Mouse (Mus musculus): Measurements from ENCODE around the gene Met. TPM values are rescaled to one million over a fixed set of nuclear protein-coding genes. Genes with fewer than 3 reads are reported as not detected.

The Met gene
- total and polyA plus RNA-seq, 3 experiments = 0.13 to 0.53 (median 0.26) TPM

DNA sequence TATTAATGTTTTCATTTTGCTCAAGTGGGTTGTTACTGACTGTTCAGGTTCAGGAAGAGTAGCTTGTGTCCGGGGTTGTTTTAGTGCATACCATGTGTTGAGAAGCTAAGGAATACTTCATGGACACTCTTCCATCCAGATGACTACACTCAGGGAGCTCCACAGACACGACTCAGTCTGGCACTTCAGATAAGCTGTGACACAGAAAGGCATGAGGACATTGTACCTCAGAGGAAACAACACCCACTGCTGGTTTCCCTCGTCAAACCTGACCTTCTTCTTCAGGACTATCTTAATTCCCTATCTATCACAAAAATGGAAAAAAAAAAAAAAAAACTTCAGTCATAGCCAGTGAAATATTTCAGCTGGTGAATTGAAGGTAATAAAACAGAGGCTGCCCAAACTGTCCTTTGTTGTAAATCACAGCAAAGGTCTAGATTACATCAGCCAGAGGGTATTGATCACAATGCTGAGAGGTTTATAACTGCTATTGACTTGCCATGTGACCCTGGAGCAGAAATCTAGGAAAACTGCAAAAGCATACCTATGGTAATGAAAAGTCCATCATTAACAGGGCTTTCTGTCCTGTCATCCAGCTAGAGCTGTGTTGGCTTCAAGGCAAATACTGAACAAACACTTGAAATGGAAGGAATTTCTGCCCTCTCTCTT is 114.6 kb downstream of the Met start:
- H3K4me3 ChIP-seq (replicated peaks in 1 of 3; ENCODE audit: low read depth in 2 of 3, low read length in 2 of 3, poor library complexity in 1 of 3) = no peak overlapping the region
- H3K9me3 ChIP-seq (replicated peaks; ENCODE audit: low read length) = no peaks in the 10 kb centered on the region
- no peak overlapping the region for H3K27ac ChIP-seq (ENCODE audit: insufficient read depth, low read depth)
- in situ Hi-C loops (cut with MboI; ENCODE audit: low pct_ligation_motif_present, low pct_unique_long_range_greater_than_20kb, low sequenced_read_pairs) (no loop called here), dilution Hi-C loops (cut with MboI; ENCODE audit: extremely low pct_ligation_motif_present, extremely low pct_unique_long_range_greater_than_20kb, low sequenced_read_pairs) (no loop called here)
- no peaks in the 10 kb centered on the region for H3K4me1 ChIP-seq (ENCODE audit: control insufficient read depth in 1 of 2, insufficient read depth in 2 of 2)
- H3K36me3 ChIP-seq (replicated peaks in 1 of 2; ENCODE audit: control insufficient read depth in 1 of 2, insufficient read depth in 1 of 2, low read length in 1 of 2) = no peaks in the 10 kb centered on the region
- DNase-seq (ENCODE audit: extremely low read depth) = no peak
- no peaks in the 10 kb centered on the region for H3K79me2 ChIP-seq (replicated peaks; ENCODE audit: control insufficient read depth, extremely low read depth, insufficient read depth, poor library complexity, severe bottlenecking)
- H3K27me3 ChIP-seq (replicated peaks) = no peaks in the 10 kb centered on the region
- H3K4me2 ChIP-seq (ENCODE audit: insufficient read depth, low read depth, poor library complexity, severe bottlenecking) = no peak overlapping the region
- H3K9ac ChIP-seq (ENCODE audit: insufficient read depth, low read depth) = no peak overlapping the region
- TF ChIP-seq UBTF (IDR thresholded peaks at IDR 0.05; ENCODE audit: low read depth, low read length) (no peak), JUN (IDR thresholded peaks at IDR 0.05; ENCODE audit: insufficient read depth, low read depth, low read length) (no peak), IRF4 (IDR thresholded peaks at IDR 0.05; ENCODE audit: low read depth, low read length) (no peak), USF2 (conservative IDR thresholded peaks at IDR 0.05; ENCODE audit: low read depth, low read length) (no peak), RAD21 (IDR thresholded peaks at IDR 0.05; ENCODE audit: low read depth, low read length) (no peak), TCF12 (IDR thresholded peaks at IDR 0.05; ENCODE audit: low read depth, low read length) (no peak), TBP (conservative IDR thresholded peaks at IDR 0.05; ENCODE audit: low read depth, low read length) (no peak), ZMIZ1 (IDR thresholded peaks at IDR 0.05; ENCODE audit: low read depth, low read length) (no peak), SMC3 (IDR thresholded peaks at IDR 0.05; ENCODE audit: low read depth, low read length) (no peak), ZNF384 (IDR thresholded peaks at IDR 0.05; ENCODE audit: low read depth, low read length) (no peak), CHD2 (IDR thresholded peaks at IDR 0.05; ENCODE audit: low read length) (no peak), EP300 (IDR thresholded peaks at IDR 0.05; ENCODE audit: low read length) (no peak), CHD1 (IDR thresholded peaks at IDR 0.05; ENCODE audit: low read depth, low read length) (no peak), POLR2A (IDR thresholded peaks at IDR 0.05; ENCODE audit: low read depth, low read length) (no peak), ETS1 (conservative IDR thresholded peaks at IDR 0.05; ENCODE audit: low read depth, low read length) (no peak), ZKSCAN1 (IDR thresholded peaks at IDR 0.05; ENCODE audit: borderline replicate concordance, low read depth, low read length) (no peak), MYC (IDR thresholded peaks at IDR 0.05; ENCODE audit: low read depth, low read length) (no peak), MAZ (IDR thresholded peaks at IDR 0.05; ENCODE audit: low read depth, low read length) (no peak), PAX5 (IDR thresholded peaks at IDR 0.05; ENCODE audit: low read length) (no peak), NRF1 (IDR thresholded peaks at IDR 0.05; ENCODE audit: low read depth, low read length) (no peak)

DNA sequence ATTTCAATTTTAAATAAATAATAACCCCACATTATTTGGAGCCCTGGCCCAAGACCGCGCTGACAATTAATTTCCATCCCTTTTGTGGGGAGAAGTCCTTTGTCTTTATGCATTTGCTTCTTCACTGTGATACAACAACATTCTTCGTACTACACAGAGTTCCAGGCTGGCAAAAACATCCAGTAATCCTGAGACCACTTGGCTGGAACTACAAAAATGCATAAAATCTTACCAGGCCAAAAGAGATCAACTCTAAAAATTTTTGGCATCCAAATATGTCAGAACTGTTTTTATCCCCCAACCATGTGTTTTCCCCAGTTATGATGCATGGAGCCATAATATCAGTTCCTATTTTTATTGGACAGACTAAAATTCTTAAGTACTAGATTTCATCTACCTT is 116.7 kb downstream of the Met start:
- no peak overlapping the region for H3K4me3 ChIP-seq (replicated peaks in 1 of 3; ENCODE audit: low read depth in 2 of 3, low read length in 2 of 3, poor library complexity in 1 of 3)
- H3K27ac ChIP-seq (ENCODE audit: insufficient read depth, low read depth) = no peak overlapping the region
- DNase-seq (ENCODE audit: extremely low read depth) = no peak
- no peaks in the 10 kb centered on the region for H3K4me1 ChIP-seq (ENCODE audit: control insufficient read depth in 1 of 2, insufficient read depth in 2 of 2)
- H3K79me2 ChIP-seq (replicated peaks; ENCODE audit: control insufficient read depth, extremely low read depth, insufficient read depth, poor library complexity, severe bottlenecking) = no peaks in the 10 kb centered on the region
- no peaks in the 10 kb centered on the region for H3K27me3 ChIP-seq (replicated peaks)
- no peaks in the 10 kb centered on the region for H3K36me3 ChIP-seq (replicated peaks in 1 of 2; ENCODE audit: control insufficient read depth in 1 of 2, insufficient read depth in 1 of 2, low read length in 1 of 2)
- no peak overlapping the region for H3K4me2 ChIP-seq (ENCODE audit: insufficient read depth, low read depth, poor library complexity, severe bottlenecking)
- no peak for TF ChIP-seq MAX (IDR thresholded peaks at IDR 0.05; ENCODE audit: low read length)
- TF ChIP-seq CHD1 (IDR thresholded peaks at IDR 0.05; ENCODE audit: low read depth, low read length) = no peak
- TF ChIP-seq MEF2A (IDR thresholded peaks at IDR 0.05; ENCODE audit: borderline replicate concordance, low read depth, low read length) = no peak
- no peak for TF ChIP-seq PAX5 (IDR thresholded peaks at IDR 0.05; ENCODE audit: low read length)
- no peak for TF ChIP-seq TBP (conservative IDR thresholded peaks at IDR 0.05; ENCODE audit: low read depth, low read length)
- TF ChIP-seq E2F4 (IDR thresholded peaks at IDR 0.05; ENCODE audit: insufficient replicate concordance, low read depth, low read length) = no peak
- no peak for TF ChIP-seq ETS1 (conservative IDR thresholded peaks at IDR 0.05; ENCODE audit: low read depth, low read length)
- no peak for TF ChIP-seq RAD21 (IDR thresholded peaks at IDR 0.05; ENCODE audit: low read depth, low read length)
- TF ChIP-seq IRF4 (IDR thresholded peaks at IDR 0.05; ENCODE audit: low read depth, low read length) = no peak
- no peak for TF ChIP-seq JUN (IDR thresholded peaks at IDR 0.05; ENCODE audit: insufficient read depth, low read depth, low read length)
- TF ChIP-seq ZNF384 (IDR thresholded peaks at IDR 0.05; ENCODE audit: low read depth, low read length) = no peak
- H3K9me3 ChIP-seq (replicated peaks; ENCODE audit: low read length) = no peaks in the 10 kb centered on the region
- no peak overlapping the region for H3K9ac ChIP-seq (ENCODE audit: insufficient read depth, low read depth)
- dilution Hi-C loops (cut with MboI; ENCODE audit: extremely low pct_ligation_motif_present, extremely low pct_unique_long_range_greater_than_20kb, low sequenced_read_pairs) (no loop called here), in situ Hi-C loops (cut with MboI; ENCODE audit: low pct_ligation_motif_present, low pct_unique_long_range_greater_than_20kb, low sequenced_read_pairs) (loop anchor here (10.0 kb wide), 2 partner anchors 216 to 476 kb away; no protein-coding TSS in a partner anchor)
